Mouse (Mus musculus) MEL (cell line): Measurements from ENCODE around the gene 4933428G20Rik. TPM values are rescaled to one million over a fixed set of nuclear protein-coding genes. Genes with fewer than 3 reads are reported as not detected.
A peak's percentile ranks its signal among the peaks of the same experiment; 100 is the strongest.

ENCODE experiments used
- DNase-seq: peaks from one replicate; pipeline ENCODE4 v3.0.0; 2011; ENCODE audit warnings: low read depth, low spot score
- H3K27ac ChIP-seq: 2 replicates; pipeline ENCODE4 v1.5.1; 2012; ENCODE audit warnings: low read depth, mild to moderate bottlenecking, control low read depth, low read length, moderate library complexity; ENCODE audit not compliant: control insufficient read depth
- H3K27me3 ChIP-seq, 2 experiments: fragments of 150-350 bp in 1 of 2; sonication (generic) in 1 of 2; 2 replicates each; pipeline ENCODE4 v1.6.1; 2012; ENCODE audit warnings: low read length in 2 of 2, mild to moderate bottlenecking in 2 of 2, improper control_type of control experiment in 1 of 2, moderate library complexity in 1 of 2; ENCODE audit not compliant: insufficient read depth in 2 of 2, control insufficient read depth in 1 of 2
- H3K36me3 ChIP-seq, 2 experiments: 2 replicates each; pipeline ENCODE4 v1.6.1; 2012 to 2014; ENCODE audit warnings: low read length in 2 of 2, improper control_type of control experiment in 1 of 2, inconsistent platforms in 1 of 2, mild to moderate bottlenecking in 1 of 2; ENCODE audit not compliant: insufficient read depth in 2 of 2, control insufficient read depth in 1 of 2
- H3K4me1 ChIP-seq, 2 experiments: fragments of 150-350 bp in 1 of 2; sonication (generic) in 1 of 2; 2 replicates each; pipeline ENCODE4 v1.6.1; 2012; ENCODE audit warnings: low read length in 2 of 2, improper control_type of control experiment in 1 of 2, mild to moderate bottlenecking in 1 of 2; ENCODE audit not compliant: insufficient read depth in 2 of 2, control insufficient read depth in 1 of 2
- H3K4me3 ChIP-seq, 2 experiments: fragments of 150-350 bp in 1 of 2; sonication (generic) in 1 of 2; 2 replicates each; pipeline ENCODE4 v1.5.1; 2012; ENCODE audit warnings: low read depth in 2 of 2, low read length in 2 of 2, mild to moderate bottlenecking in 2 of 2, moderate library complexity in 2 of 2, control low read depth in 1 of 2, improper control_type of control experiment in 1 of 2; ENCODE audit not compliant: control insufficient read depth in 1 of 2, insufficient read depth in 1 of 2
- H3K79me2 ChIP-seq: 2 replicates; pipeline ENCODE4 v1.6.1; 2012; ENCODE audit warnings: mild to moderate bottlenecking, low read length, moderate library complexity; ENCODE audit not compliant: control insufficient read depth, poor library complexity, insufficient read depth
- H3K9ac ChIP-seq: 2 replicates; pipeline ENCODE4 v1.6.1; 2012; ENCODE audit warnings: low read depth, mild to moderate bottlenecking, control low read depth, low read length, moderate library complexity; ENCODE audit not compliant: control insufficient read depth, poor library complexity, severe bottlenecking
- H3K9me3 ChIP-seq: fragments of 150-350 bp; sonication (generic); replicated peaks from 2 replicates; pipeline ENCODE4 v1.6.1; 2012; ENCODE audit warnings: mild to moderate bottlenecking, low read length, improper control_type of control experiment, moderate library complexity; ENCODE audit not compliant: insufficient read depth
- ELF1 ChIP-seq: IDR thresholded peaks from 2 replicates; pipeline ENCODE4 v1.6.1; 2014; ENCODE audit warnings: low read depth, mild to moderate bottlenecking, inconsistent platforms, low read length, improper control_type of control experiment, moderate library complexity
- EP300 ChIP-seq, 2 experiments: IDR thresholded peaks; 2 replicates each; pipeline ENCODE4 v1.6.1; 2011; ENCODE audit warnings: improper control_type of control experiment in 2 of 2, low read length in 2 of 2, low read depth in 1 of 2, mild to moderate bottlenecking in 1 of 2
- ETS1 ChIP-seq: IDR thresholded peaks from 2 replicates; pipeline ENCODE4 v1.6.1; 2012; ENCODE audit warnings: low read depth, mild to moderate bottlenecking, inconsistent platforms, low read length, improper control_type of control experiment, moderate library complexity
- GABPA ChIP-seq: IDR thresholded peaks from 2 replicates; pipeline ENCODE4 v1.6.1; 2012; ENCODE audit warnings: low read depth, mild to moderate bottlenecking, inconsistent platforms, low read length, improper control_type of control experiment, moderate library complexity
- GATA1 ChIP-seq: IDR thresholded peaks from 2 replicates; pipeline ENCODE4 v1.6.1; 2011; ENCODE audit warnings: low read depth, low read length, improper control_type of control experiment
- JUND ChIP-seq: IDR thresholded peaks from 2 replicates; pipeline ENCODE4 v1.6.1; 2011; ENCODE audit warnings: low read depth, mild to moderate bottlenecking, improper control_type of control experiment, low read length
- MAFK ChIP-seq: IDR thresholded peaks from 2 replicates; pipeline ENCODE4 v1.6.1; 2011; ENCODE audit warnings: low read depth, mild to moderate bottlenecking, low read length, improper control_type of control experiment, borderline replicate concordance
- MAX ChIP-seq: IDR thresholded peaks from 2 replicates; pipeline ENCODE4 v1.6.1; 2011; ENCODE audit warnings: low read length, improper control_type of control experiment
- MAZ ChIP-seq: IDR thresholded peaks from 2 replicates; pipeline ENCODE4 v1.6.1; 2012; ENCODE audit warnings: low read depth, mild to moderate bottlenecking, inconsistent platforms, low read length, improper control_type of control experiment
- MXI1 ChIP-seq: IDR thresholded peaks from 2 replicates; pipeline ENCODE4 v1.6.1; 2011; ENCODE audit warnings: mild to moderate bottlenecking, low read depth, low read length, improper control_type of control experiment
- MYC ChIP-seq: IDR thresholded peaks from 2 replicates; pipeline ENCODE4 v1.6.1; 2011; ENCODE audit warnings: low read depth, mild to moderate bottlenecking, low read length, improper control_type of control experiment, moderate library complexity
- NRF1 ChIP-seq: IDR thresholded peaks from 2 replicates; pipeline ENCODE4 v1.6.1; 2014; ENCODE audit warnings: low read depth, mild to moderate bottlenecking, inconsistent platforms, low read length, improper control_type of control experiment, moderate library complexity; ENCODE audit not compliant: poor library complexity, insufficient read depth, severe bottlenecking
- POLR2A ChIP-seq, 2 experiments: IDR thresholded peaks; 2 replicates each; pipeline ENCODE4 v1.6.1; 2011 to 2012; ENCODE audit warnings: low read length in 2 of 2, mild to moderate bottlenecking in 2 of 2, control low read depth in 1 of 2, improper control_type of control experiment in 1 of 2, low read depth in 1 of 2, moderate library complexity in 1 of 2; ENCODE audit not compliant: control insufficient read depth in 1 of 2, insufficient read depth in 1 of 2, poor library complexity in 1 of 2
- POLR2AphosphoS2 ChIP-seq: IDR thresholded peaks from 2 replicates; pipeline ENCODE4 v1.6.1; 2011; ENCODE audit warnings: low read length, improper control_type of control experiment
- RCOR1 ChIP-seq: IDR thresholded peaks from 2 replicates; pipeline ENCODE4 v1.6.1; 2012; ENCODE audit warnings: low read depth, mild to moderate bottlenecking, inconsistent platforms, low read length, improper control_type of control experiment
- SIN3A ChIP-seq: IDR thresholded peaks from 2 replicates; pipeline ENCODE4 v1.6.1; 2012; ENCODE audit warnings: low read length, improper control_type of control experiment, inconsistent platforms
- SMC3 ChIP-seq: IDR thresholded peaks from 2 replicates; pipeline ENCODE4 v1.6.1; 2011; ENCODE audit warnings: low read depth, low read length, improper control_type of control experiment
- USF1 ChIP-seq: IDR thresholded peaks from 2 replicates; pipeline ENCODE4 v1.6.1; 2014; ENCODE audit warnings: low read depth, mild to moderate bottlenecking, inconsistent platforms, low read length, improper control_type of control experiment, moderate library complexity
- USF2 ChIP-seq, 2 experiments: IDR thresholded peaks; 2 replicates each; pipeline ENCODE4 v1.6.1; 2011 to 2012; ENCODE audit warnings: improper control_type of control experiment in 2 of 2, low read length in 2 of 2, borderline replicate concordance in 1 of 2, inconsistent platforms in 1 of 2, low read depth in 1 of 2, mild to moderate bottlenecking in 1 of 2; ENCODE audit not compliant: insufficient read depth in 1 of 2
- ZNF384 ChIP-seq: IDR thresholded peaks from 2 replicates; pipeline ENCODE4 v1.6.1; 2012; ENCODE audit warnings: low read depth, mild to moderate bottlenecking, inconsistent platforms, low read length, improper control_type of control experiment
- polyA plus RNA-seq, 2 experiments: library from polyadenylated mRNA; stranded (reverse) in 1 of 2; unstranded in 1 of 2; fragments of >175 nt in 1 of 2; fragments of >200 nt in 1 of 2; gene quantifications; 2 replicates each; pipeline versions ENCODE4 v1.2.1 to v1.2.4; 2012; ENCODE audit warnings: low replicate concordance in 2 of 2, low read depth in 1 of 2; ENCODE audit not compliant: insufficient read length in 2 of 2, insufficient read depth in 1 of 2, missing spikeins in 1 of 2
- total RNA-seq: library from RNA; depleted of rRNA; stranded (reverse); fragments of 300-350 nt; gene quantifications from 2 replicates; pipeline ENCODE4 v1.2.3, GENCODE M21; 2012

Gene 4933428G20Rik
- total and polyA plus RNA-seq, 3 experiments, result 0.15 TPM; not detected in 2

- peak; percentile 57 for DNase-seq
- H3K4me3 ChIP-seq, result no peak overlapping the region
- no peaks in the 10 kb centered on the region for H3K27me3 ChIP-seq
- no peak overlapping the region for H3K27ac ChIP-seq
- H3K9ac ChIP-seq, result no peak overlapping the region
- no peaks in the 10 kb centered on the region for H3K9me3 ChIP-seq
- TF ChIP-seq ETS1 (0 out of 2 replicates have a peak, but pooled peaks have one; percentile 9), SMC3 (no peak)
- H3K4me1 ChIP-seq, result peaks cover 7 to 25% of the 10 kb centered on the region in 2 experiments
- no peaks in the 10 kb centered on the region for H3K79me2 ChIP-seq
- H3K36me3 ChIP-seq, result peaks cover 0 to 17% of the 10 kb centered on the region in 2 experiments; a peak in 2 of 4 replicates
Measured at GRCm38 (mm10) chr11:97479824-97480223, 20.3 kb downstream of the 4933428G20Rik start.

DNA sequence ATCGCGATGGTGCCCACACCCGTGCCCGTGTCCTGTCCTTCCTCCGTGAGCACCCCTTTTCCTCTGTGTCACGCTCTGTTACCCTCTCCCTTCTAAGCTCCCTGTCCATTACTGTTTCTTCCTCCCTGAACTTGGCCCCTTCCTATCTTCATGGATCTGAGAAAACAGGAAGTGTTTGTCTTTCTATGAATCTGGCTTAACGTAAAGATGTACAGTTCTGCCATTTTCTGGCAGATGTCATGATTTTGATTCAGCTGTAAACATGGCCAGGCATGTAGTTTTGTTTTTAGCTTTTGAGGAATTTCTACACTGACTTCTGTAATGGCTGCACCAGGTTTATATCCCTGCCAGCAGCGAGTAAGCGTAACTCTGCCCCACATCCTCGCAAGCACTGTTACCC lies 21.1 kb downstream of the 4933428G20Rik start:
- Histone ChIP-seq H3K79me2 (no peaks in the 10 kb centered on the region), H3K27ac (peak overlapping the region; percentile 25), H3K9ac (no peak overlapping the region), H3K27me3 (no peaks in the 10 kb centered on the region), H3K4me3 (no peak overlapping the region), H3K9me3 (no peaks in the 10 kb centered on the region), H3K36me3 (peaks cover 0 to 17% of the 10 kb centered on the region in 2 experiments; a peak in 2 of 4 replicates), H3K4me1 (peaks cover 7 to 25% of the 10 kb centered on the region in 2 experiments)
- TF ChIP-seq SIN3A (peak; percentile 67; the same call in 1 of the 2 replicates), POLR2AphosphoS2 (no peak), NRF1 (no peak), MAZ (no peak), EP300 (IDR thresholded peaks at IDR 0.05; ENCODE audit: low read depth in 1 of 2, low read length in 2 of 2) (peak; percentile 63 to 66; a peak in 3 of 4 replicates), ETS1 (peak; percentile 59), RCOR1 (peak; percentile 94), GATA1 (peak; percentile 73), USF2 (IDR thresholded peaks at IDR 0.05; ENCODE audit: borderline replicate concordance in 1 of 2, insufficient read depth in 1 of 2, low read depth in 1 of 2, low read length in 2 of 2) (no peak), MXI1 (0 out of 2 replicates have a peak, but pooled peaks have one; percentile 39), ZNF384 (no peak)
- DNase-seq, result peak; percentile 75

- H3K9me3 ChIP-seq, result no peaks in the 10 kb centered on the region
- H3K36me3 ChIP-seq, result peaks cover 0 to 17% of the 10 kb centered on the region in 2 experiments; a peak in 2 of 4 replicates
- no peak overlapping the region for H3K4me3 ChIP-seq
- TF ChIP-seq SIN3A (no peak; the same call in 1 of the 2 replicates), RCOR1 (no peak), MAFK (no peak), POLR2AphosphoS2 (no peak), MAX (peak; percentile 61; the same call in 1 of the 2 replicates), ELF1 (no peak), GABPA (no peak), USF1 (no peak), POLR2A (IDR thresholded peaks at IDR 0.05; ENCODE audit: control insufficient read depth in 1 of 2, insufficient read depth in 1 of 2, low read depth in 1 of 2, low read length in 2 of 2, poor library complexity in 1 of 2) (no peak), MXI1 (peak; percentile 44; the same call in 1 of the 2 replicates), MYC (peak; percentile 50; the same call in 1 of the 2 replicates), JUND (no peak)
- no peaks in the 10 kb centered on the region for H3K27me3 ChIP-seq
- peak; percentile 64 for DNase-seq
- H3K9ac ChIP-seq, result peak overlapping the region; percentile 20; the same call in 1 of the 2 replicates
- H3K79me2 ChIP-seq, result no peaks in the 10 kb centered on the region
- peaks cover 7 to 25% of the 10 kb centered on the region in 2 experiments for H3K4me1 ChIP-seq
- peak overlapping the region; percentile 25 for H3K27ac ChIP-seq
Measured at GRCm38 (mm10) chr11:97478345-97478744, 21.8 kb downstream of the 4933428G20Rik start.
